Mouse (Mus musculus): ENCODE measurements around the gene Icam4. TPM values are rescaled to one million over a fixed set of nuclear protein-coding genes. Genes with fewer than 3 reads are reported as not detected.
"Not testable (repeated sequence)": the region's sequence is repeated elsewhere in the genome, so short reads cannot be mapped to it uniquely, and the experiment has no call there.

Gene Icam4
- polyA plus RNA-seq, 1 experiment: 0.11 TPM

- no peak for DNase-seq (ENCODE audit: low read depth)
Measured at GRCm38 (mm10) chr9:21034481-21035085, 5.4 kb downstream of the Icam4 start.

DNA sequence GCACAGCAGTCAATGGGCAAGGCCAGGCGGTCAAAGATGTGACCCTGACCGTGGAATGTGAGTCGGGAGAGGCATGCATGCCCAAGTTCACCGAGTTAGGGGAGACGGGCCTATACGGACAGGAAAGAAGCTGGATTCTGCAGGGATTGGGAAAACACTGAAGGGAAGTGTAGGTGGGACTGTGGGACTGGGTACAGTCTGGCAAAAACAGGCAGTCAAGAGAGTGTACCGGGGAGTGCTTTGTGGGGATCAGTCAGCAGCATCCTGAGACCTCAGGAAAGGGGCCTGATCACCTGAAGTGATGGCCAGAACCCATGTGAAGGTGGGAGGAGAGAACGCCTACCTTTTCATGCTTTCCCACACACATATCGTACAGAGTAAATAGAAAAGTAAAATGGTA, 6.4 kb downstream of the Icam4 start:
- no peak for DNase-seq (ENCODE audit: low read depth)

- DNase-seq (ENCODE audit: low read depth): no peak
Measured at GRCm38 (mm10) chr9:21036161-21036560, 7.0 kb downstream of the Icam4 start.

GRCm38 (mm10) chr9:21036666-21037065, 7.5 kb downstream of the Icam4 start:
- no peak for DNase-seq (ENCODE audit: low read depth)

DNA sequence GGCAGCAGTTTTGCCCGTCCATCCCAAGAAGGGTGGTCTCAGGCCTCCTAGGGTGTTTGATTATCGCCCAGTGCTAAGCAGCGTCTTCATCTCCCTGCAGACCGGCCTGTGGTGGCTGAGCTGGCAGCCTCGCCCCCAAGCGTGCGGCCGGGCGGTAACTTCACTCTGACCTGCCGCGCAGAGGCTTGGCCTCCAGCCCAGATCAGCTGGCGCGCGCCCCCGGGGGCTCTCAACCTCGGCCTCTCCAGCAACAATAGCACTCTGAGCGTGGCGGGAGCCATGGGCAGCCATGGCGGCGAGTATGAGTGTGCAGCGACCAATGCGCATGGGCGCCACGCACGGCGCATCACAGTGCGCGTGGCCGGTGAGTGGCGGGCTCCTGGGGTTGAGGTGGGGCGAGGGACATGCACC, 8.3 kb downstream of the Icam4 start:
- DNase-seq (ENCODE audit: low read depth): no peak

DNA sequence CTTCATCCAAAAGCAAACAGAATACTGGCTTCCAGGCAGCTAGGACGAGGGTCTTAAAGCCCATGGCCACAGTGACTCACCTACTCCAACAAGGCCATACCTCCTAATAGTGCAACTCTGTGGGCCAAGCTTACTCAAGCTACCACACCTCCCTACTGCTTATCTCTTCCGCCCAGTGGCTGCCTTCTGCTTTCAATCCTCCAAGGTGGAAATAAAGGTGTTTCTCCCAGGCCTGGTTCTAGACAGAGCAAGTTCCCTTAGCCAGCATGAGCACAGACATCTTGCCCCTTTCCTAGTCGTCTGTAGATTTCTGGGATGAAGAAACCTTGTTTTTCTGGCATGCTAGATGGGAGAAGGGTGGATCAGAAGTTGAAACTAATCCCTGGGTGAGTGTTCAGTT, 10.6 kb downstream of the Icam4 start:
- no peak for DNase-seq (ENCODE audit: low read depth)

GRCm38 (mm10) chr9:21041308-21041707, 12.1 kb downstream of the Icam4 start:
- DNase-seq (ENCODE audit: low read depth): no peak

DNA sequence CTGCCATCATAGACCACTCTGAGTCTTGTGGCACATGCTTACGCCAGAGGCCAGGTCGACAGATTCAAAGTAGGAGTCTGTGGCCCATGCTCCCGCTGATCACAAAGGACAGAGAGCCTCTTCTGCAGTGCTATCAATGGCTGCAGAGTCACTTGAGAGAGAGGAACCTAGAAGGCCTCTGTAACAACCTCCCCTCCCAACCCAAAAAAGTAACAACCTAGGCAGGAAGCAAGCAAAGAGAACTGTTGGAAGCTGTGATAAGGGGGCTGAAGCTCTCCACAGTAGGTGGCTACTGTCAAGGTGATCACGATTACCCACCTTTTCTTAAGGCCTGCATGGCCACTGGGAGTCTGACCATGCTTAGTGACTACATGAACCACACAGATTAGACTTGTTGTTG, 14.4 kb downstream of the Icam4 start:
- DNase-seq (ENCODE audit: low read depth): no peak

DNA sequence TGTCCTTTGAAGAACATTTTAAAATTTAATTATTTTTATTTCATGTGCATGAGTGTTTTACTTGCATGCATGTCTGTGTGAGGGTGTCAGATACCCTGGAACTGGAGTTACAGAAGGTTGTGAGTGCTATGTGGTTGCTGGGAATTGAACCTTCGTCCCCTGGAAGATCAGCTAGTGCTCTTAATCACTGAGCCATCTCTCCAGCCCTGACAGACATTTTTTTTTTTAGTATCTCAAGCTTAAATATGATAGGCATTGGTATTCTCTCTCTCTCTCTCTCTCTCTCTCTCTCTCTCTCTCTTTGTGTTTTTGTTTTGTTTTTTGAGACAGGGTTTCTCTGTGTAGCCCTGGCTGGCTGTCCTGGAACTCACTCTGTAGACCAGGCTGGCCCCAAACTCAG, 15.6 kb downstream of the Icam4 start:
- DNase-seq (ENCODE audit: low read depth): not testable (repeated sequence)

DNA sequence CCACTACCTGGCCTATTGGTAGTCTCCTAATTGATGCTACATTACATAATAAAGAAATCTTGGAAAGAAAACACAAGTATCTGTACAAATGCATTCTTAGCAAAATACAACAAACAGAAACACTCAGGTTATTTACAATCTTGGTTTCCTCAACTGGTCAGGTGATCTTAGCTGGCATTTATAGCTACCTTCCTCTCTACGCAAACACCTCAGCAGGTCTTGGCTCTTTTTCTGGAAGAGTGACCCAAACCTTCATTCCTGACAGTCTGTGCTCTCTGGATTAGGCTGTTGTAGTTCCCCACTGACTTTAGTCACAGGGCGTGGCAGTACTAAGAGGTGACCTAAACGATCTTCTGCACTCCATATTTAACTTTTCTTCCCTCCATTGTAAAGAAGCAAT, 16.1 kb downstream of the Icam4 start:
- no peak for DNase-seq (ENCODE audit: low read depth)

DNA sequence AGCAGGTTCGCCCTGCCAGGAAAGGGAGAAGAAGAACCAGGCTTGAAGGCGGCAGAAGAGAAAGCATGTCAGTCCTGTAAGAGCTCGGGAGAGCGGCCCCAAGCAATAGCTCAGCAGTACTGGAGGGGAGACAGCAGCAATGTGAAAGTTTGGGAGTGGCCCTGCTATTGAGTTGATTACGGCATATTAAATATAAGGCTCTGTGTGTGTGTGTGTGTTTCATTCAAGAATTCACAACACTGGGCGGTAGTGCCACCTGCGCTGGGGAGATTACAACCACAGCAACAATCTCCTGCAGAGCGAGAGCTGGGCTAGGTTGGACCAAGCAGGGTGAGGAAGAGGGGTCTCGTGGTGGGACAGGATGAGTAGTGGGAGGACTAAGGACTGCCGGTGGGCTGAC, 22.4 kb downstream of the Icam4 start:
- DNase-seq (ENCODE audit: low read depth): no peak

DNA sequence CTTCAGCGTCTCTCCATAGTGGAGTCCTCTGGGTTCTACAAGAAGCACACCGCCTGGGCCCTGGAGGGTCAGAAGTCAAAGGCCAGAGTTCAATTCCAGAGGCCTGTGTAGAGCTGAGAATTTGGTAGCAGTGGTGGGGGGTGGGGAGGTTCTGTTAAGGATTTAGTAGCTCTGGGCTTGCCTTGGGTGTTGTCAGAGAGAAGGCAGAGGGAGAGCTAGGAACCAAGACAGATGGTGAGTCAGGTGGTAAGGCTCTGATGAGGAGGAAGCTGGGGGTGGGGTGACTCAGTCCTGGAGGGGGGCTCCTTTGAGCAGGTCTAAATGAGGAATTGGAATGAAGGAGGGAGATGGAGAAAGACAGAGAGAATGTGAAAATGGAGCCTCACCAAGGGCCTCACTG, 33.8 kb downstream of the Icam4 start:
- no peak for DNase-seq (ENCODE audit: low read depth)

GRCm38 (mm10) chr9:21067006-21067684, 38.0 kb downstream of the Icam4 start, which contains the start of gene Zglp1:
Zglp1 (minus strand) TSS chr9:21067093.
- no peak for DNase-seq (ENCODE audit: low read depth)

- no peak for DNase-seq (ENCODE audit: low read depth)
Measured at GRCm38 (mm10) chr9:21072641-21073040, 43.5 kb downstream of the Icam4 start.

GRCm38 (mm10) chr9:21073044-21073840, 44.1 kb downstream of the Icam4 start, which contains the start of the genes Gm49373 and Fdx1l:
Gm49373 (minus strand) TSS chr9:21073096.
Fdx1l (minus strand) TSS chr9:21073614.
- DNase-seq (ENCODE audit: low read depth): no peak

DNA sequence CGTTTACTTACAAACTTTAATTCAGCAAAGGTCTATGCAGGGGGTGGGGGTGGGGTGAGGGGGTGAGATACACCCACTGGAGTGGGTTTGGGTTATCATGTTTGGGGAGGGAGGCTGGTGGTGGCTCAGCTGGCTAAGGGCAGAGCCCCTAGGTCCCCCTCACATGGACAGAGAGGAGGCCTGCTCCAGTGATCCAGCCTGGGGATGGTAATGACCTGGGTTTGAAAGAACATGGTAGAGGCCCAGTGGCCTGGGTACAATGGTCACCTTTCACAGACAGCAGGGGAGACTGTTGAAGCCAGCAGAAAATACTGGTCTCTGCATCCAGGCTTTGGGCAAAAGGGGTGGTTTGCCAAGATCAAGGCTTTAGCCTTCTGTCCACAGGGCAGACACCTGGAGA, 45.0 kb downstream of the Icam4 start:
- DNase-seq (ENCODE audit: low read depth): no peak

DNA sequence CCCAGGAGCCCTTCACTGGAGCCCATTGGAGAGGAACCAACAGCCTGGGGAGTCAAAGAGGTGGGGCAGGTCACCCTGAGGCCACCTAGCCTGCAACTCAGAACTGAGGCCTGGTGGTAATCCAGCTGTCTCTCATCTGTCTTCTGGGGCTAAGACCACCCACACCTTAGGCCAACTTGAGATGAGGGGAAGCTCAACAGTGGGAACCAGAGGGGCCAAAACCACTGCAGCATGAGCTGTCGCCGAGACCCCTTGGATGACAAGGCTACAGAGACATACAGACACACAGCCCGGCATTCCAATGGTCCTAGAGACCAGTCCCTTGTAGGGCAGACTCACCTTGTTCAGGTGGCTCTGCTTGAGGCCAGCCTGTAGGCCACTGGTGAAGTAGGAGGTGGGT, 46.5 kb downstream of the Icam4 start:
- DNase-seq (ENCODE audit: low read depth): no peak

Other genes with a start within 250 kb of the Icam4 start
- gene Col5a3, start 214.3 kb upstream of the Icam4 start, polyA plus RNA-seq (2012; rRNA removed): 76.0 and 138 TPM in 2 replicates
- not detected in 2 replicates for gene Rdh8, start 210.9 kb upstream of the Icam4 start, polyA plus RNA-seq (2012; rRNA removed)
- gene A230050P20Rik, start 160.7 kb upstream of the Icam4 start, polyA plus RNA-seq (2012; rRNA removed): 64.6 and 88.0 TPM in 2 replicates
- gene Angptl6, start 149.6 kb upstream of the Icam4 start, polyA plus RNA-seq (2012; rRNA removed): 4.7 and 5.4 TPM in 2 replicates
- gene Ppan, start 141.2 kb upstream of the Icam4 start, polyA plus RNA-seq (2012; rRNA removed): 38.7 TPM in 2 replicates
- 128 and 129 TPM in 2 replicates for gene Eif3g, start 130.8 kb upstream of the Icam4 start, polyA plus RNA-seq (2012; rRNA removed)
- 16.1 TPM in 2 replicates for gene Dnmt1, start 69.5 kb upstream of the Icam4 start, polyA plus RNA-seq (2012; rRNA removed)
- 5.9 and 6.5 TPM in 2 replicates for gene S1pr2, start 52.6 kb upstream of the Icam4 start, polyA plus RNA-seq (2012; rRNA removed)
- gene Mrpl4, start 26.6 kb upstream of the Icam4 start, polyA plus RNA-seq (2012; rRNA removed): 76.1 and 83.2 TPM in 2 replicates
- gene Icam1, start 13.4 kb upstream of the Icam4 start, polyA plus RNA-seq (2012; rRNA removed): 19.9 and 20.8 TPM in 2 replicates
- gene Icam5, start 2.7 kb downstream of the Icam4 start, polyA plus RNA-seq (2012; rRNA removed): 0.22 and 0.30 TPM in 2 replicates
- not detected in 2 replicates for gene Zglp1, start 37.7 kb downstream of the Icam4 start, polyA plus RNA-seq (2012; rRNA removed)
- gene Gm49373, start 43.7 kb downstream of the Icam4 start, polyA plus RNA-seq (2012; rRNA removed): 0.13 and 0.27 TPM in 2 replicates
- gene Fdx1l, start 44.2 kb downstream of the Icam4 start, polyA plus RNA-seq (2012; rRNA removed): 46.8 and 63.4 TPM in 2 replicates
- gene Gm38431, start 62.6 kb downstream of the Icam4 start, polyA plus RNA-seq (2012; rRNA removed): 0.90 and 4.4 TPM in 2 replicates
- 39.2 and 46.2 TPM in 2 replicates for gene Raver1, start 62.6 kb downstream of the Icam4 start, polyA plus RNA-seq (2012; rRNA removed)
- 23.5 and 28.4 TPM in 2 replicates for gene Tyk2, start 101.9 kb downstream of the Icam4 start, polyA plus RNA-seq (2012; rRNA removed)
- 49.6 and 72.2 TPM in 2 replicates for gene Cdc37, start 120.6 kb downstream of the Icam4 start, polyA plus RNA-seq (2012; rRNA removed)
- gene Pde4a, start 136.3 kb downstream of the Icam4 start, polyA plus RNA-seq (2012; rRNA removed): 16.6 and 24.5 TPM in 2 replicates
- gene Keap1, start 210.0 kb downstream of the Icam4 start, polyA plus RNA-seq (2012; rRNA removed): 67.8 and 68.5 TPM in 2 replicates
- gene S1pr5, start 219.1 kb downstream of the Icam4 start, polyA plus RNA-seq (2012; rRNA removed): 0.37 and 0.53 TPM in 2 replicates
- 25.7 and 27.3 TPM in 2 replicates for gene Atg4d, start 235.9 kb downstream of the Icam4 start, polyA plus RNA-seq (2012; rRNA removed)

All from gonadal fat pad, adult 2 months (tissue).